Mouse (Mus musculus) liver, embryonic 14.5 days (tissue): ENCODE data around the gene Tmem185b.

ENCODE experiments used
- CTCF ChIP-seq: IDR thresholded peaks from 2 replicates; pipeline ENCODE4 v1.5.1; 2016; ENCODE audit warnings: antibody characterized with exemption, low read depth, control low read depth
- EP300 ChIP-seq: IDR thresholded peaks from 2 replicates; pipeline ENCODE4 v1.6.1; 2016; ENCODE audit warnings: antibody characterized with exemption, low read depth

DNA sequence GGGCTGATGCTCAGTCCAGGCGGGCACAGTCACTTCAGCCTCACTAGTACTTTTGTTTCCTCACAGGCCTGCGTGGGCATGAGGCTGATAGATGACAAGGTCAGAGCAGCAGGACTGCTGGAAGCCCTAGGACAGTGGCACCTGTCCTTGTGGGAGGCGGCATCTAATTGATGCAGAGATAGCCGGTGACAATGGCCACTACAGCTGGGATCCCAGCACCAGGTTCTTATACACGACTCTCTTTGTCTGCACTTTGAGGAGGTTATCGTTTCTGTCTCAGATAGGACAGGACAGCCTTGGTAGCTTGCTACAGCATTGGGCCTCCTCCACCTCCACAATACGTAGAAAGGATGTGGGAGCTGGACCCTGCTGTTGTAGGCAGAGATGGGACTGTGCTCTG, 2.6 kb upstream of the Tmem185b start:
- TF ChIP-seq EP300: no peak
- TF ChIP-seq CTCF: no peak
